Mouse (Mus musculus) olfactory bulb, adult 2 months (tissue): ENCODE measurements at regions not wholly inside any gene's neighbourhood (a gene's known extent, or its start where the extent isn't known, plus 50 kb on each side); places are given as distances from the start of the nearest gene placed in this dataset.

ENCODE experiments used
- H3K27ac ChIP-seq: fragments of 200-500 bp; 2 replicates; pipeline ENCODE4 v1.5.1; 2012; ENCODE audit warnings: low read depth, low read length; ENCODE audit not compliant: insufficient read depth
- H3K4me1 ChIP-seq: fragments of 200-500 bp; 2 replicates; pipeline ENCODE4 v1.6.1; 2012; ENCODE audit warnings: low read length; ENCODE audit not compliant: control insufficient read depth, insufficient read depth
- H3K4me3 ChIP-seq: fragments of 200-500 bp; 2 replicates; pipeline ENCODE4 v1.5.1; 2012; ENCODE audit warnings: mild to moderate bottlenecking, low read depth, low read length, moderate library complexity; ENCODE audit not compliant: insufficient read depth
- CTCF ChIP-seq: fragments of 200-500 bp; IDR thresholded peaks from 2 replicates; pipeline ENCODE4 v1.5.1; 2012; ENCODE audit warnings: low read depth, mild to moderate bottlenecking, low read length, moderate library complexity; ENCODE audit not compliant: insufficient read depth
- POLR2A ChIP-seq: fragments of 200-500 bp; IDR thresholded peaks from 2 replicates; pipeline ENCODE4 v1.6.1; 2012; ENCODE audit warnings: mild to moderate bottlenecking, low read depth, low read length, moderate library complexity; ENCODE audit not compliant: insufficient read depth
- WGBS: fragments of 180-500 bp; shearing (Covaris S2); methylation state at CpG from one replicate; pipeline ENCODE4 v1.1.7; 2018; 5-methylcytosine and 5-hydroxymethylcytosine counted together

- TF ChIP-seq POLR2A = no peak
- no peak for TF ChIP-seq CTCF
- Histone ChIP-seq H3K4me1 (peaks cover 4% of the 10 kb centered on the region; the same call in 1 of the 2 replicates), H3K27ac (no peak overlapping the region), H3K4me3 (no peak overlapping the region)
- 87% methylated on average over 5 of the region's 5 CpGs for WGBS
These were observed 80.1 kb downstream of the Zfp706 start for GRCm38 (mm10) chr15:36927436-36927835.

GRCm38 (mm10) chr15:36924171-36924570 lies 83.4 kb downstream of the Zfp706 start:
- no peak overlapping the region for H3K27ac ChIP-seq
- no peak overlapping the region for H3K4me3 ChIP-seq
- WGBS = 71% methylated on average over 6 of the region's 6 CpGs
- H3K4me1 ChIP-seq = peaks cover 7% of the 10 kb centered on the region
- TF ChIP-seq POLR2A (no peak), CTCF (no peak)

GRCm38 (mm10) chr15:36921384-36921783 lies 86.2 kb downstream of the Zfp706 start:
- WGBS = 42% methylated on average over 3 of the region's 3 CpGs
- TF ChIP-seq CTCF (no peak), POLR2A (no peak)
- no peak overlapping the region for H3K27ac ChIP-seq
- H3K4me1 ChIP-seq = peaks cover 7% of the 10 kb centered on the region
- no peak overlapping the region for H3K4me3 ChIP-seq

GRCm38 (mm10) chr15:36920886-36921285 lies 86.7 kb downstream of the Zfp706 start:
- Histone ChIP-seq H3K27ac (no peak overlapping the region), H3K4me1 (peaks cover 7% of the 10 kb centered on the region), H3K4me3 (no peak overlapping the region)
- TF ChIP-seq CTCF (no peak), POLR2A (no peak)

GRCm38 (mm10) chr15:36919704-36920103 lies 87.9 kb downstream of the Zfp706 start:
- 87% methylated on average over 5 of the region's 5 CpGs for WGBS
- TF ChIP-seq CTCF (no peak), POLR2A (no peak)
- no peak overlapping the region for H3K27ac ChIP-seq
- no peak overlapping the region for H3K4me3 ChIP-seq
- peaks cover 7% of the 10 kb centered on the region for H3K4me1 ChIP-seq

- no peak for TF ChIP-seq POLR2A
- TF ChIP-seq CTCF = no peak
- H3K27ac ChIP-seq = no peak overlapping the region
- 62% methylated on average over 4 of the region's 4 CpGs for WGBS
- no peak overlapping the region for H3K4me3 ChIP-seq
- peaks cover 6% of the 10 kb centered on the region for H3K4me1 ChIP-seq
These were observed 88.4 kb downstream of the Zfp706 start for GRCm38 (mm10) chr15:36919209-36919608.

- H3K27ac ChIP-seq = no peak overlapping the region
- TF ChIP-seq POLR2A (no peak), CTCF (no peak)
- 90% methylated on average over 4 of the region's 4 CpGs for WGBS
- H3K4me3 ChIP-seq = no peak overlapping the region
- H3K4me1 ChIP-seq = peaks cover 3% of the 10 kb centered on the region
These were observed 90.6 kb downstream of the Zfp706 start for GRCm38 (mm10) chr15:36916998-36917397.

GRCm38 (mm10) chr15:36914239-36915100 lies 93.1 kb downstream of the Zfp706 start:
- Histone ChIP-seq H3K27ac (no peak overlapping the region), H3K4me1 (peaks cover 8% of the 10 kb centered on the region; the same call in 1 of the 2 replicates), H3K4me3 (no peak overlapping the region)
- no peak for TF ChIP-seq POLR2A
- no peak for TF ChIP-seq CTCF
- 93% methylated on average over 11 of the region's 11 CpGs for WGBS

GRCm38 (mm10) chr15:36913308-36913707 lies 94.3 kb downstream of the Zfp706 start:
- no peak for TF ChIP-seq POLR2A
- TF ChIP-seq CTCF = no peak
- WGBS = 93% methylated on average over 7 of the region's 7 CpGs
- H3K4me3 ChIP-seq = no peak overlapping the region
- no peak overlapping the region for H3K27ac ChIP-seq
- H3K4me1 ChIP-seq = peaks cover 8% of the 10 kb centered on the region; the same call in 1 of the 2 replicates

GRCm38 (mm10) chr15:36910272-36910671 lies 97.3 kb downstream of the Zfp706 start:
- H3K27ac ChIP-seq = no peak overlapping the region
- peaks cover 8% of the 10 kb centered on the region; the same call in 1 of the 2 replicates for H3K4me1 ChIP-seq
- 81% methylated on average over 2 of the region's 2 CpGs for WGBS
- no peak for TF ChIP-seq POLR2A
- no peak for TF ChIP-seq CTCF
- no peak overlapping the region for H3K4me3 ChIP-seq
